Mouse (Mus musculus) adrenal gland, postnatal 10 days (tissue): ENCODE measurements around the gene Adgrg5. TPM values are rescaled to one million over a fixed set of nuclear protein-coding genes. Genes with fewer than 3 reads are reported as not detected.

Experiments used
- total RNA-seq, 2 experiments: library from RNA; stranded (reverse); gene quantifications; 2 replicates each; pipeline ENCODE4 v1.2.3; 2021

Gene Adgrg5
- total RNA-seq, 2 experiments from 2014 or later = 0.27 to 0.82 TPM

Other genes with a start within 250 kb of the Adgrg5 start
- gene Pllp, start 227.4 kb upstream of the Adgrg5 start, total RNA-seq = 1 to 10 TPM; 2.0 to 3.9 TPM
- 1 to 10 TPM in 1 of 2 experiments, under 1 TPM in 1; 0.60 to 1.0 TPM for gene Ccl22, start 178.1 kb upstream of the Adgrg5 start, total RNA-seq
- 10 to 100 TPM; 10.4 to 13.3 TPM for gene Cx3cl1, start 151.7 kb upstream of the Adgrg5 start, total RNA-seq
- gene Ccl17, start 113.2 kb upstream of the Adgrg5 start, total RNA-seq = under 1 TPM in 1 of 2 experiments, not detected in 1; 0.96 TPM
- 100 to 1,000 TPM; 270 to 345 TPM for gene Coq9, start 85.4 kb upstream of the Adgrg5 start, total RNA-seq
- gene Ciapin1, start 85.3 kb upstream of the Adgrg5 start, total RNA-seq = 100 to 1,000 TPM; 101 to 127 TPM
- 10 to 100 TPM; 56.7 to 64.3 TPM for gene Polr2c, start 66.2 kb upstream of the Adgrg5 start, total RNA-seq
- gene Dok4, start 47.4 kb upstream of the Adgrg5 start, total RNA-seq = 10 to 100 TPM; 26.3 to 26.7 TPM
- gene Ccdc102a, start 5.6 kb upstream of the Adgrg5 start, total RNA-seq = 10 to 100 TPM; 11.0 to 11.7 TPM
- 10 to 100 TPM; 35.9 to 48.9 TPM for gene Adgrg1, start 51.1 kb downstream of the Adgrg5 start, total RNA-seq
- gene Adgrg3, start 94.0 kb downstream of the Adgrg5 start, total RNA-seq = 1 to 10 TPM; 4.0 to 4.5 TPM
- gene Drc7, start 131.4 kb downstream of the Adgrg5 start, total RNA-seq = not detected
- gene Katnb1, start 157.5 kb downstream of the Adgrg5 start, total RNA-seq = 10 to 100 TPM in 1 of 2 experiments, 1 to 10 TPM in 1; 9.4 to 16.1 TPM